Mouse (Mus musculus) CH12.LX (cell line): ENCODE data around the gene Cdkl4. TPM values are rescaled to one million over a fixed set of nuclear protein-coding genes. Genes with fewer than 3 reads are reported as not detected.

Experiments used
- DNase-seq: peaks from one replicate; pipeline ENCODE4 v3.0.0-alpha.2; 2013; ENCODE audit errors: extremely low read depth
- H3K27ac ChIP-seq: 2 replicates; pipeline ENCODE4 v1.5.1; 2012; ENCODE audit warnings: low read depth, mild to moderate bottlenecking, control low read depth, moderate library complexity; ENCODE audit not compliant: insufficient read depth
- H3K27me3 ChIP-seq: replicated peaks from 2 replicates; pipeline ENCODE3; 2012; ENCODE audit warnings: inconsistent platforms
- H3K36me3 ChIP-seq, 2 experiments: replicated peaks in 1 of 2; 2 replicates each; pipeline versions ENCODE3 to v1.6.1; 2012; ENCODE audit warnings: inconsistent platforms in 1 of 2, low read length in 1 of 2, mild to moderate bottlenecking in 1 of 2, mixed read lengths in 1 of 2, moderate library complexity in 1 of 2; ENCODE audit not compliant: control insufficient read depth in 1 of 2, insufficient read depth in 1 of 2
- H3K4me1 ChIP-seq, 2 experiments: 2 replicates each; pipeline ENCODE4 v1.6.1; 2012; ENCODE audit warnings: inconsistent platforms in 1 of 2, moderate library complexity in 1 of 2; ENCODE audit not compliant: insufficient read depth in 2 of 2, control insufficient read depth in 1 of 2
- H3K4me2 ChIP-seq: 2 replicates; pipeline ENCODE4 v1.6.1; 2012; ENCODE audit warnings: low read depth, mild to moderate bottlenecking, control low read depth; ENCODE audit not compliant: poor library complexity, insufficient read depth, severe bottlenecking
- H3K4me3 ChIP-seq, 3 experiments: fragments of 150-350 bp in 1 of 3; sonication (generic) in 1 of 3; replicated peaks in 1 of 3; 2 replicates each; pipeline versions ENCODE3 to v1.5.1; 2011 to 2012; ENCODE audit warnings: low read depth in 2 of 3, low read length in 2 of 3, mild to moderate bottlenecking in 2 of 3, moderate library complexity in 2 of 3, control low read depth in 1 of 3, improper control_type of control experiment in 1 of 3, inconsistent platforms in 1 of 3, mixed read lengths in 1 of 3; ENCODE audit not compliant: poor library complexity in 1 of 3
- H3K79me2 ChIP-seq: replicated peaks from 2 replicates; pipeline ENCODE4 v1.6.1; 2012; ENCODE audit warnings: mild to moderate bottlenecking, moderate library complexity; ENCODE audit not compliant: control insufficient read depth, poor library complexity, insufficient read depth, severe bottlenecking; ENCODE audit errors: extremely low read depth
- H3K9ac ChIP-seq: 2 replicates; pipeline ENCODE4 v1.6.1; 2012; ENCODE audit warnings: low read depth, mild to moderate bottlenecking, control low read depth, moderate library complexity; ENCODE audit not compliant: insufficient read depth
- H3K9me3 ChIP-seq: replicated peaks from 2 replicates; pipeline ENCODE3; 2012; ENCODE audit warnings: low read length, inconsistent platforms, mixed read lengths
- BHLHE40 ChIP-seq: IDR thresholded peaks from 2 replicates; pipeline ENCODE4 v1.6.1; 2011; ENCODE audit warnings: mild to moderate bottlenecking, low read depth, low read length, improper control_type of control experiment
- EP300 ChIP-seq: IDR thresholded peaks from 2 replicates; pipeline ENCODE4 v1.6.1; 2011; ENCODE audit warnings: low read length, improper control_type of control experiment
- ETS1 ChIP-seq: conservative IDR thresholded peaks from 2 replicates; pipeline ENCODE4 v1.6.1; 2012; ENCODE audit warnings: low read depth, mild to moderate bottlenecking, inconsistent platforms, low read length, improper control_type of control experiment, moderate library complexity
- MAFK ChIP-seq: IDR thresholded peaks from 2 replicates; pipeline ENCODE4 v1.6.1; 2011; ENCODE audit warnings: low read length, improper control_type of control experiment; ENCODE audit not compliant: insufficient replicate concordance
- MAZ ChIP-seq: IDR thresholded peaks from 2 replicates; pipeline ENCODE4 v1.6.1; 2012; ENCODE audit warnings: low read depth, mild to moderate bottlenecking, inconsistent platforms, low read length, improper control_type of control experiment, moderate library complexity
- NELFE ChIP-seq: IDR thresholded peaks from 2 replicates; pipeline ENCODE4 v1.6.1; 2011; ENCODE audit warnings: low read depth, low read length, improper control_type of control experiment
- NRF1 ChIP-seq: IDR thresholded peaks from 2 replicates; pipeline ENCODE4 v1.6.1; 2014; ENCODE audit warnings: low read depth, mild to moderate bottlenecking, inconsistent platforms, low read length, improper control_type of control experiment, moderate library complexity
- PAX5 ChIP-seq: IDR thresholded peaks from 2 replicates; pipeline ENCODE4 v1.6.1; 2012; ENCODE audit warnings: low read length, inconsistent platforms, mixed read lengths
- POLR2AphosphoS2 ChIP-seq: IDR thresholded peaks from 2 replicates; pipeline ENCODE4 v1.6.1; 2011; ENCODE audit warnings: low read depth, low read length, improper control_type of control experiment
- SMC3 ChIP-seq: IDR thresholded peaks from 2 replicates; pipeline ENCODE4 v1.6.1; 2011; ENCODE audit warnings: low read depth, low read length, improper control_type of control experiment
- TCF12 ChIP-seq: IDR thresholded peaks from 2 replicates; pipeline ENCODE4 v1.6.1; 2014; ENCODE audit warnings: low read depth, mild to moderate bottlenecking, inconsistent platforms, low read length, improper control_type of control experiment
- ZNF384 ChIP-seq: IDR thresholded peaks from 2 replicates; pipeline ENCODE4 v1.6.1; 2012; ENCODE audit warnings: low read depth, low read length, improper control_type of control experiment, inconsistent platforms
- dilution Hi-C: fragments of 300-500 bp; cut with MboI; formaldehyde crosslinking; loops from 2 replicates; pipeline ENCODE4 v1.14.3; 2020; ENCODE audit warnings: low sequenced_read_pairs; ENCODE audit not compliant: extremely low pct_unique_long_range_greater_than_20kb, extremely low pct_ligation_motif_present
- in situ Hi-C: fragments of 300-500 bp; cut with MboI; formaldehyde crosslinking; loops from 3 replicates; pipeline ENCODE4 v1.14.3; 2019; ENCODE audit warnings: low sequenced_read_pairs, low pct_ligation_motif_present, low pct_unique_long_range_greater_than_20kb, mixed read lengths
- polyA plus RNA-seq: library from polyadenylated mRNA; unstranded; fragments of >175 nt; gene quantifications from 2 replicates; pipeline ENCODE4 v1.2.1, GENCODE M21; 2012; ENCODE audit warnings: low read depth; ENCODE audit not compliant: insufficient read length
- total RNA-seq, 2 experiments: library from RNA; depleted of rRNA; stranded (reverse); fragments of 300-350 nt in 1 of 2; fragments of >200 nt in 1 of 2; gene quantifications; 2 replicates each; pipeline ENCODE4 v1.2.3; 2012 to 2014

Gene Cdkl4
- total and polyA plus RNA-seq, 3 experiments, result 0.76 to 2.0 (median 1.2) TPM

DNA sequence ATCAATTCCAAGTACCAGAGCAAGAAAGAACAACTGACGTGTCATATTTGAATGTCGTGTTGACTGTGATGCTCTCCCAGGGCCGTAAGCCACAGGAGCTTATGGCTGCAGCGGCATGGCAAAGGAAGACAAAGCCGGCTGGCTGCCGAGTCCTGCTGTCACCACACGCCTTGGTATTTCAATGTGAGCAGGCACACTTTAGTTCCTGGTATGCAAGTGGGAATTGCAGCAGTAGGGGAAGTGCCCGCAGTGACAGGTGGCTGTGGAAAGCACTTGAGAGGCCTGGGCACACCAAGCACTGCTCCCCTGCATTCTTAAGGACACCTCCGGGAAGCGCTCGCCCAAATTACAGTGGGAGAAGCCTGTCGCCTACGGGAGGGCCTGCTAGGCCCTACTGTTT is 41.9 kb upstream of the Cdkl4 start:
- Histone ChIP-seq H3K4me2 (no peak overlapping the region), H3K27me3 (no peaks in the 10 kb centered on the region), H3K79me2 (no peaks in the 10 kb centered on the region), H3K4me1 (peaks cover 0 to 12% of the 10 kb centered on the region in 2 experiments; a peak in 3 of 4 replicates), H3K27ac (no peak overlapping the region), H3K9me3 (peaks cover 3% of the 10 kb centered on the region), H3K9ac (no peak overlapping the region), H3K36me3 (peaks cover 4 to 22% of the 10 kb centered on the region in 2 experiments), H3K4me3 (no peak overlapping the region)
- in situ Hi-C loops (no loop called here), dilution Hi-C loops (no loop called here)
- no peak for DNase-seq
- TF ChIP-seq EP300 (no peak), BHLHE40 (no peak), ZNF384 (no peak)

DNA sequence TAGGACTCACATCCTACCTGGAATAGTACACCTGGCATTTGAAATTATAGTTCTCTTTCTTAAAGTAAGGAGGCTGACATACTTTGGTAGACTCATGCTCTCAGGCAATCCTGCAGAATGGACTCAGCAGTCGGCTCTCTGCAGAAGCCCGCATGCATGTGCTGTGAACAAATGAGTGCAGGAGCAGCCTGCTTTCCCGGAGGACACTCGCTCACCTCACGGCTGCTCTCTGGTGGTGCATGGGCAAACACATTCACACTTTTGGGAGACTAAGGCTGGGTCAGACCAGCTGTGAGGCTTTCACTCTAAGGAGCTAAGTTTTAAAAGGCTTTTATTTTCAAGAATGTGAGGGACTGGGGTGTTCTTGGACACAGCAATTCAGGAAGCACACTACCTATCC is 41.3 kb upstream of the Cdkl4 start:
- peaks cover 0 to 12% of the 10 kb centered on the region in 2 experiments; a peak in 3 of 4 replicates for H3K4me1 ChIP-seq
- no peak overlapping the region for H3K9ac ChIP-seq
- H3K79me2 ChIP-seq, result no peaks in the 10 kb centered on the region
- DNase-seq, result no peak
- peaks cover 3% of the 10 kb centered on the region for H3K9me3 ChIP-seq
- no peak overlapping the region for H3K27ac ChIP-seq
- in situ Hi-C loops, result no loop called here
- no peaks in the 10 kb centered on the region for H3K27me3 ChIP-seq
- no peak overlapping the region for H3K4me3 ChIP-seq
- no peak for TF ChIP-seq PAX5
- dilution Hi-C loops, result no loop called here
- peaks cover 5 to 25% of the 10 kb centered on the region in 2 experiments for H3K36me3 ChIP-seq
- no peak overlapping the region for H3K4me2 ChIP-seq

DNA sequence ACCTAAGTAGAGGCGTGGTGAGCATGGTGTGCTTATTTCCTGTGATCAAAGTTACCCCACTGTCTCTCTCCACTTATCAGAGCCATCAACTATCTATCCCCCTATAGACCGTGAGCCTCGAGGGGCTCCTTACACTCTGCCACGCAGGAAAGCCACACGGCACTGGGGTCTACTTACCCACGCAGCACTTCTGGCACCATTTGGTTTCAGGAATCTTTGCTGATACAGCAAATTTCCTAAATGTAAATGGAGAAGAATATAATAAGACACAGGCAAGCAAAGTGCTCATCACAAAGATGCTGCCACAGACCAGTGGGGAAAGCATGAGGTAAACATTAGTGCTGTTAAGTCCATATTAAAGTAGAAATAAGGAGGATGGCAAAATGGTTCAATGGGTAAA is 26.2 kb upstream of the Cdkl4 start:
- Histone ChIP-seq H3K9ac (no peak overlapping the region), H3K27ac (no peak overlapping the region), H3K27me3 (no peaks in the 10 kb centered on the region), H3K9me3 (peaks cover 5% of the 10 kb centered on the region), H3K79me2 (no peaks in the 10 kb centered on the region), H3K4me2 (no peak overlapping the region), H3K36me3 (peaks cover 12 to 60% of the 10 kb centered on the region in 2 experiments), H3K4me1 (peaks cover 2 to 7% of the 10 kb centered on the region in 2 experiments; a peak in 2 of 4 replicates), H3K4me3 (no peak overlapping the region)
- no peak for DNase-seq
- dilution Hi-C loops, result no loop called here
- TF ChIP-seq MAFK (peak; percentile 64; the same call in 1 of the 2 replicates), POLR2AphosphoS2 (no peak)
- in situ Hi-C loops, result no loop called here

DNA sequence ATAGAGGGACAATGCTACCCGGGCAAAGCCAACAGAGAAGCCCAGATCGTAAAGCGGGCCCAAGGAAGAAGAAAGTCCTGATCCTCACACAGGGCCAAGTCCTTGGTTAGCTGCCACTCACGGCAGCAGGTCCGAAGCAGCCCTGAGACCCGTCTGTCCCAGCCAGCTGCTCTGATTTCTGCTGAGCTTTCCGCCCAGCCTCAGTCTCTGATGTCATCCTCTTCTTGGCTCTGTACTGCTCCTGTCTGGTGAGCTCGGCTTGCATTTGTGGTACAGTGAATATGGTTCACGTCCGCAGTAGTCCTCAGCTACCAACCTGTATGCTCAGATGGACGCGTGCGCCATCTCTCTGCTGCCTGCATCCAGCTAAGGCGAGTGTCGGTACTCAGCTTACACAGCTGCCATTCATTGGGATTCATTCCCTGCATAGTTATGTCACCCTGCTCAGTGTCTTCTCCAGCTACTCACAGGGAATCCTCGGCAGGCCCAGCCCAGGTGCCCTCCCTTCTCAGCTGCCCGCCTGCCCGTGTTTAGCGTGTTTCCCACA is 25.5 kb upstream of the Cdkl4 start:
- Histone ChIP-seq H3K4me1 (peaks cover 2 to 7% of the 10 kb centered on the region in 2 experiments; a peak in 2 of 4 replicates), H3K9ac (no peak overlapping the region), H3K79me2 (no peaks in the 10 kb centered on the region), H3K27me3 (no peaks in the 10 kb centered on the region), H3K4me2 (no peak overlapping the region), H3K9me3 (peaks cover 5% of the 10 kb centered on the region), H3K36me3 (peaks cover 12 to 56% of the 10 kb centered on the region in 2 experiments), H3K27ac (no peak overlapping the region), H3K4me3 (no peak overlapping the region)
- TF ChIP-seq NRF1, result no peak
- TF ChIP-seq SMC3, result no peak
- TF ChIP-seq MAZ, result no peak
- TF ChIP-seq TCF12, result no peak
- TF ChIP-seq NELFE, result no peak
- no peak for TF ChIP-seq ETS1
- no peak for DNase-seq
- in situ Hi-C loops (no loop called here), dilution Hi-C loops (no loop called here)
